Mouse (Mus musculus) ovary, postnatal 36 days (tissue): ENCODE data around the gene Large1.
"Not testable (repeated sequence)": the region's sequence is repeated elsewhere in the genome, so short reads cannot be mapped to it uniquely, and the experiment has no call there.

Experiments
- DNase-seq: peaks from one replicate; pipeline ENCODE4 v3.0.0; 2022; ENCODE audit warnings: low spot score, mixed read lengths

The Large1 gene

DNA sequence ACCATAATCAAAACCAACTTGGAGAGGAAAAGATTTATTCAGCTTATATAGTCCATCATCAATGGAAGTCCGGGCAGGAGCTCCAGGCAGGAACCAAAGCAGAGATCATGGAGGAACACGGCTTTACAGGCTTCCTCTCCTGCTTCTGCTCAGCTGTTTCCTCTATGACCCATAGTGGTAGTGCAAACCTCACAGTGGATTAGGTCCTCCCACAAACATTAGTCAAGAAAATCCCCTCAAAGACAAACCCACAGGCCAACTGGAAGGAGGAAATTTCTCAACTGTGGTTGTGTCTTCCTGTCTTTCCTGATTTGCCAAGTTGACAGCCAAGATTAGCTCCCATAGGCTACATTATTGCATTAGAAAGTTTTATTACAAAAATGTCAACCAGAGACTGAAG lies 59.7 kb downstream of the Large1 start:
- no peak for DNase-seq

- no peak for DNase-seq
These were observed 61.7 kb downstream of the Large1 start for GRCm38 (mm10) chr8:73291630-73292029.

- DNase-seq = no peak
These were observed 62.7 kb downstream of the Large1 start for GRCm38 (mm10) chr8:73290636-73291035.

DNA sequence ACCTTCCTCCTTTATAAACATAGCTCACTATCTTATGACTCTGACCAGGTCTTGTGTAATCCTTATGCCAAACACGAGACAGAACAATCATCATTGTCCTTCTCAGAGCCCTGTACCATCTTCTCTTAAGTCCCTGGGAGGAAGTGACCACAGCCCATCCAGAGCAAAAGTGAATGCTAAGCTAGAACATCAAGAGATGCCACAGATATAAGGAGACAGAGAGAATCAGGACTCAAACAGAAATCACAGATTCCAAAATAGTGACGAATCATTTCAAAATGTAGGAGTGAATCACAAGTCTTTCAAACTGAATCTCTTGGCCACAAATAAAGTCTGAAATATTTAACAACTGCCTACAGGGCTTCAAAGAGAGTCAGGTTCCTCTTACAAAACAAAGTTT lies 63.5 kb downstream of the Large1 start:
- no peak for DNase-seq

DNA sequence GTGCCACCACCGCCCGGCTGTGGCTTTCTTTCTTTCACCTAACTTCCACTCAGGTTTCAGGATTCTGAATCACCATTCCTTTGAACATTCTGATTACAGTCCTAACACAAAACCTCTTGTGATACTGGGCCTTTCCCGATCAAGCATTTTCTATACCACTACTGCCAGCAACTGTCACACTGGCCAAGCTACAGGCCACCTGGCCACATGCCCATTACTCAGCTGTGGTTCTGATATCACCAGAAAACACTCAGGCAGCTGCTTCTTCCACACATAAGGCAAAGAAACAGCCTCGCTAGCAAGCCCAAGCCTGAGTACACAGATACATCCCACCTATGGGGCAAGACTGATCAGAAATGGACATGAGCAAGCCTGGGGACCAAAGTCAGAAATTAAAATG lies 71.3 kb downstream of the Large1 start:
- DNase-seq = no peak

DNA sequence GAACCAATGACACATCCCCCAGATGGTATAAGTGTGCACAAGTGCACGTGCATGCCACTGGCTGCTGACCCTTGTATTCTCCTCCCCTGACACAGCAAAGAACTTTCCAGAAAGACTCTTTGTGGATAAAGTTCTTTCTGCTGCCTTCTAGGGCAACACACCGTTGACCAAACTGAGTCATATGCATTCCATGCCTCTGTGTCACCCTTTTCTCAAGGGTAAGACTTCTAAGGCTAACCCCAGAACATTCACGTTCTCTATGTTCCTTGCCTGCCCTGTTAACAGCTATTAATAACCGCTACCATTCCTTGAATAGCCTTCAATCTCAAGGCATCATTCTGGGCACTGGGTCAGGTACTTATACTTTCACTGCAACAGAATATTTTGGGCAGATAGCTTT lies 77.3 kb downstream of the Large1 start:
- no peak for DNase-seq

- DNase-seq = not testable (repeated sequence)
These were observed 77.9 kb downstream of the Large1 start for GRCm38 (mm10) chr8:73275445-73275844.

- no peak for DNase-seq
These were observed 80.2 kb downstream of the Large1 start for GRCm38 (mm10) chr8:73273150-73273549.

DNA sequence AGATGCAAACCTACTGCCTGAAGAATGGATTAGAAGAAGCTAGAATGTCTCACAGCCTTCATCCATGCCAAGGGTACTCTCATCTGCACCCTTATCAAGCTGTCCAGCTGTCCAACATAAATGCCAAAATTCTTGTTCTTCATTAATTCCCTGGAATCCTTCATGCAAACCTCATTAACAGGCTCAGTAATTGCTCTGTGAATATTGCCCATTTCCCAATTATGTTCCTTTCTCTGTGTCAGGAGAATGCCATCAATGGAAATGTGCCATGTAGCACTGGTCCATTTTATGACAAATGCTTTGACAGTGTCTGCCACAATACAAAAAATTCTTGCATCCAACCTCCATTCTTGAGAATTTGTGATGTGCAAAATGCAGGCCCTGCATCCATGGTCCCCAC lies 82.3 kb downstream of the Large1 start:
- no peak for DNase-seq

DNA sequence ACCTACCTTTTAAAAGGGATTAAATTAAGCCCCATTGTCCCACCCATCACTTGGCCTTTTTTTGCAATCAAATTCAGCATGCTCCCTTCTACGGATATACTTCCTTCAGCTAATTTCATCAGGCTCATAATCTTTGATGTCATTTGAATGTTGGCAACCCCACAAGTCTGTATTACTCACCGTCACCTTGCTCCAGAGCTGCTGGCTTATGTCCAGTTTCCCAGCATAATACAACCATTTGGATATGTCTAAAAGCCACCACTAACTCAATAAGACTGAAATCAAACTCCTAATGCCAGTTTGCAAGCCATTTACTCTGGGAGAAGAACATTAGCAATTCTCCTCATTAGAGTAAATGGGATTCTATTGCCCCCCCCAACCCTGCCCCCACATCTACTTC lies 95.4 kb downstream of the Large1 start:
- no peak for DNase-seq

GRCm38 (mm10) chr8:73244186-73244585 lies 109.2 kb downstream of the Large1 start:
- DNase-seq = no peak

GRCm38 (mm10) chr8:73242066-73242465 lies 111.3 kb downstream of the Large1 start:
- no peak for DNase-seq

GRCm38 (mm10) chr8:73234209-73234608 lies 119.1 kb downstream of the Large1 start:
- no peak for DNase-seq

GRCm38 (mm10) chr8:73233358-73234041 lies 119.8 kb downstream of the Large1 start:
- DNase-seq = no peak

- DNase-seq = no peak
These were observed 126.5 kb downstream of the Large1 start for GRCm38 (mm10) chr8:73226841-73227240.

- no peak for DNase-seq
These were observed 127.7 kb downstream of the Large1 start for GRCm38 (mm10) chr8:73225654-73226053.

DNA sequence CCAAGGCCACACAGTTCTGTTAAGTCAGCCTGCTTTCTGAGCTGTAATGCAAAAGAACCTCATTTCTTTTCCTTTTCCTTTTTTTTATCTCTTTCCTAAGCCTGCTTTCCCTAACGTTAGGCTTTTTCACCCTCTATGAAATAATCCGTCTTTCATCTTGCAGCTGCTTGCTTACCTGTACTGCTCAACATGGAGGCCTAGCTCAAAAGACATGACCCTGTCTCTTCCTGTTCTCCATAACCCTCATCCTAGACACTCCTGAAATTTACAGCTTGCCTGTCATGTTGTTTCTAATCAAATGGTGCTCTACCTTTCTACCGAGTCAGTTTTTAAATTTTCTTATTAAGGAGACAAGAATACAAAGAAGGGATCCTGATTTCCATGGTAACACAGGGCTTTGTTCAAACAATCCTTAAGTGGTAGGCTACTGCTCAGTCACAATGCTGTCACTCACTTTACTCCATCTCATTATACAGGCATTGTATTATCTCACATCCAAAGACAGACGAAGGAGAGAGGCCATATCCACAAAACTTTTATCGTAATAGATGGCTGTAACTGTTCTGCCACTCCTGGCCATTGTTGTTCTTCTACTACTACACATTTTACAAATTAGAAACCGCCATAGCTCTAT lies 134.0 kb downstream of the Large1 start:
- no peak for DNase-seq

DNA sequence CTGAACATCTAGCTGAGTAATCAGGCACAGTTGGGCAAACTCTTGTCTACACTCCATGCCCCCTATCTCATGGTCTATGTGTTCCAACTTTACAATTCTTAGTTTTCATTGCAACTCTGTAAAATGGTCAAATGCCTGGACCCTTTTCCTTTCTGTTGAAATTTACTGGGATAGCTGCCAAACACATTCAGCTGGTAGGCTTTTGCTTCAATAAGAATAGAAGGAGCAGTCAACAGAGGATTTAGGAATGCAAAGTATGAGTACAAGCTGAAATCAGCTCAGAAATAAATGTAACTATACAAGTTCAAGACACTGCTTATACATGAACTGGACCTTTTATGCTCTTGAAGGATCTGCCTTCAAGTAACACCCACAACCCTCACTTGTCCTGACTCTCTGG lies 146.5 kb downstream of the Large1 start:
- no peak for DNase-seq

GRCm38 (mm10) chr8:73201854-73202253 lies 151.5 kb downstream of the Large1 start:
- DNase-seq = no peak

- DNase-seq = no peak
These were observed 155.6 kb downstream of the Large1 start for GRCm38 (mm10) chr8:73197714-73198113.

- DNase-seq = no peak
These were observed 164.7 kb downstream of the Large1 start for GRCm38 (mm10) chr8:73188684-73189083.

GRCm38 (mm10) chr8:73187381-73187780 lies 166.0 kb downstream of the Large1 start:
- no peak for DNase-seq

GRCm38 (mm10) chr8:73178434-73178833 lies 174.9 kb downstream of the Large1 start:
- DNase-seq = no peak

DNA sequence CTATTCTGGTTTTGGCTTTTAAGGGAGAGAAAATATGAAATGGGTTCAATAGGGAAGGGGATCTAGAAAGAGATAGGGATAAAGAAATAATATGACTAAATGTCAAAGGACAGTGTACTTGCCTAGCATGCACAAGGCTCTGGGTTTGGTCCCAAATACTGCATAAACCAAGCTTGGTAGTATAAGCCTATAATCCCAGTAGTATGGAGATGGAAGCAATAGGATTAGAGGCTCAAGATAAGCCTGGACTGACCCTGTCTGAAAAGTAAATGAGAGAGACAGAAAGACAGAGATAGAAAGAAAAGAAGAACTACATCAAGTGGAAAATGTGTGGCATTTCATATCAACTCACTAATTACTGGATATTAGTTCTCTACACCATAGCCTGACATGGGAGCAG lies 180.7 kb downstream of the Large1 start:
- DNase-seq = no peak
